Mouse (Mus musculus) forebrain, embryonic 11.5 days (tissue): ENCODE measurements around the gene Sugp1. TPM values are rescaled to one million over a fixed set of nuclear protein-coding genes. Genes with fewer than 3 reads are reported as not detected.

Experiments
- ATAC-seq: fragments of 200-750 bp; cut with Nextera tagmentation; replicated peaks from 2 replicates; pipeline ENCODE4 v1.8.0; 2017; ENCODE audit warnings: moderate TSS enrichment; ENCODE audit not compliant: low FRiP score
- DNase-seq: peaks from one replicate; pipeline ENCODE4 v3.0.0-alpha.2; 2017; ENCODE audit warnings: low spot score
- H3K27ac ChIP-seq: fragments of 300-500 bp; sonication (generic); 2 replicates; pipeline ENCODE4 v1.5.1; 2014; ENCODE audit warnings: low read depth, low read length
- H3K27me3 ChIP-seq: fragments of 300-500 bp; sonication (generic); 2 replicates; pipeline ENCODE4 v1.6.1; 2014; ENCODE audit warnings: mild to moderate bottlenecking, low read length, mixed read lengths; ENCODE audit not compliant: control insufficient read depth, insufficient read depth
- H3K36me3 ChIP-seq: fragments of 300-500 bp; sonication (generic); 2 replicates; pipeline ENCODE4 v1.6.1; 2014; ENCODE audit warnings: mild to moderate bottlenecking, low read length, moderate library complexity, mixed read lengths; ENCODE audit not compliant: control insufficient read depth, insufficient read depth
- H3K4me1 ChIP-seq: fragments of 300-500 bp; sonication (generic); replicated peaks from 2 replicates; pipeline ENCODE4 v1.6.1; 2014; ENCODE audit warnings: low read length, mixed read lengths; ENCODE audit not compliant: control insufficient read depth, insufficient read depth
- H3K4me2 ChIP-seq: fragments of 300-500 bp; sonication (generic); 2 replicates; pipeline ENCODE4 v1.6.1; 2014; ENCODE audit warnings: low read depth, mild to moderate bottlenecking, low read length, moderate library complexity, mixed read lengths; ENCODE audit not compliant: severe bottlenecking
- H3K4me3 ChIP-seq: fragments of 300-500 bp; sonication (generic); 2 replicates; pipeline ENCODE4 v1.5.1; 2014; ENCODE audit warnings: low read depth, low read length
- H3K9ac ChIP-seq: fragments of 300-500 bp; sonication (generic); 2 replicates; pipeline ENCODE4 v1.6.1; 2014; ENCODE audit warnings: low read length
- H3K9me3 ChIP-seq: fragments of 300-500 bp; sonication (generic); 2 replicates; pipeline ENCODE4 v1.6.1; 2016; ENCODE audit warnings: low read length, mixed read lengths; ENCODE audit not compliant: control insufficient read depth
- WGBS: fragments of 180-500 bp; shearing (Covaris S2); extraction: QIAGEN DNeasy Blood & Tissue Kit; methylation state at CpG from one replicate; pipeline ENCODE4 v1.1.7; 2014; 5-methylcytosine and 5-hydroxymethylcytosine counted together
- polyA plus RNA-seq: library from polyadenylated mRNA; unstranded; fragments of >200 nt; fragmentation: Nextera tagmentation; extraction: Ambion mirVana; gene quantifications from 2 replicates; pipeline ENCODE4 v1.2.1, GENCODE M21; 2014

The Sugp1 gene
- polyA plus RNA-seq, 1 experiment from 2014 or later = 44.6 TPM

GRCm38 (mm10) chr8:70110451-70110850, 67.8 kb downstream of the Sugp1 start:
- Histone ChIP-seq H3K4me1 (peaks cover 6% of the 10 kb centered on the region), H3K27ac (no peak overlapping the region), H3K9me3 (no peaks in the 10 kb centered on the region), H3K36me3 (no peaks in the 10 kb centered on the region; the same call in 1 of the 2 replicates), H3K9ac (no peak overlapping the region), H3K4me3 (no peak overlapping the region), H3K27me3 (peaks cover 38% of the 10 kb centered on the region), H3K4me2 (no peak overlapping the region)
- DNase-seq (no peak), ATAC-seq (no peak)
- WGBS = 90% methylated on average over 2 of the region's 2 CpGs

GRCm38 (mm10) chr8:70111192-70111795, 68.7 kb downstream of the Sugp1 start:
- H3K4me3 ChIP-seq = no peak overlapping the region
- peaks cover 6% of the 10 kb centered on the region for H3K4me1 ChIP-seq
- H3K27me3 ChIP-seq = peaks cover 38% of the 10 kb centered on the region
- ATAC-seq (0 out of 2 replicates have a peak, but pooled peaks have one; percentile 8), DNase-seq (no peak)
- no peak overlapping the region for H3K4me2 ChIP-seq
- H3K9me3 ChIP-seq = no peaks in the 10 kb centered on the region
- 51% methylated on average over 23 of the region's 23 CpGs for WGBS
- H3K27ac ChIP-seq = no peak overlapping the region
- no peaks in the 10 kb centered on the region; the same call in 1 of the 2 replicates for H3K36me3 ChIP-seq
- H3K9ac ChIP-seq = no peak overlapping the region

DNA sequence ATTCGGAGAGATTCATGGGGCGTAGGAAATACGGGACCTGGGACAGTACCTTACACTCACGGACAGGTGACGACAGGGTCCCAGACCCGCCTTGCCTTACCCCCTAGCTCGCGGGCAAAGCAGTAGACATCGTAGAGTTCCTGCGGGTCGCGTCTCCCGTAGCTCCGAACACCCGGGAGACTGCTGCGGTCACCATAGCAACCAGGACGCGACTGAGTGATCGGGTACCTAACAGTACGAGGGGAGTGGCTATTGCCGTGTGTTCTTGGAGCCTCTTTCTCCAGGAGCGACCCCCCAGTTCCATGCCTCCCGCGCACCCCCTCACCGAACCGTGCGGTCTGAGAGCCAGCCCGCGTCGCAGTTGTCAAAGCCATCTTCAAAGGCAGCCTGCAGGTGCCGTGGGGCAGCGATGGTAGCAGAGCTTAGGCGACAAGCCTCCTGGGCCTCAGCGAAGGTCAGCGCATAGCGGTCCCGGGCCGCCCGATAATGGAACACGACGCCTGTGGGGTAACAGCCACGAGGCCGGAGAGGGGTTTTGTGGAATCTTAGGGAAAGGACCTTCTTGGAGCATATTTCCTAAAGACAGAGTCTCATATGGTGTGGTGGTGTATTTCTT, 69.9 kb downstream of the Sugp1 start:
- peaks cover 38% of the 10 kb centered on the region for H3K27me3 ChIP-seq
- H3K9me3 ChIP-seq = no peaks in the 10 kb centered on the region
- H3K4me3 ChIP-seq = peak overlapping the region; percentile 5; the same call in 1 of the 2 replicates
- H3K36me3 ChIP-seq = no peaks in the 10 kb centered on the region; the same call in 1 of the 2 replicates
- H3K4me1 ChIP-seq = peaks cover 6% of the 10 kb centered on the region
- DNase-seq = no peak
- no peak for ATAC-seq
- WGBS = 7% methylated on average over 43 of the region's 43 CpGs
- H3K27ac ChIP-seq = no peak overlapping the region
- 0 out of 2 replicates have a peak overlapping the region, but pooled peaks have one; percentile 8 for H3K4me2 ChIP-seq
- no peak overlapping the region for H3K9ac ChIP-seq

DNA sequence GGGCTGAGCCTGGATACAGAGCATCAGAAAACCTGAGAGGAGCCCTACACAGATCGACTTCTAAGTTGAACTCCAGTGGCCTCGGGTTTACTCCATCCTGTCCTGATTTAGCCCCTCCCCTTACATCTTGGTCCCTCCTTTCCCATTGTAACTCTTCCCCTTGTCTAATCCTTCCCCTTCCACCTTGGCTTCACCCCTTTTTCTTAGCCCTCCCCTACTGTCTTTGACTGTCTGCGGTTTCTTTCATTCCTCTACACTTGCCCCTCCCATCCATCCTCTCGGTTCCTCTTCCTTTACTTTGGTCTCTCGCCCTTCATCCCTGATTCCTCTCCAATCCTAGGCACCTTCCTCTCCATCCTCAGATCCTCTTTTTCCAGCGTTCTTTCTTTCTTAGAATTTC, 71.9 kb downstream of the Sugp1 start:
- no peak overlapping the region for H3K4me2 ChIP-seq
- peaks cover 7% of the 10 kb centered on the region for H3K4me1 ChIP-seq
- DNase-seq = no peak
- no peak overlapping the region for H3K4me3 ChIP-seq
- ATAC-seq = no peak
- 22% methylated on average over 6 of the region's 6 CpGs for WGBS
- H3K27me3 ChIP-seq = peaks cover 41% of the 10 kb centered on the region
- no peaks in the 10 kb centered on the region; the same call in 1 of the 2 replicates for H3K36me3 ChIP-seq
- H3K9ac ChIP-seq = no peak overlapping the region
- no peak overlapping the region for H3K27ac ChIP-seq
- H3K9me3 ChIP-seq = no peaks in the 10 kb centered on the region

- Histone ChIP-seq H3K36me3 (no peaks in the 10 kb centered on the region; the same call in 1 of the 2 replicates), H3K4me2 (no peak overlapping the region), H3K4me3 (no peak overlapping the region), H3K27me3 (peaks cover 41% of the 10 kb centered on the region), H3K9me3 (no peaks in the 10 kb centered on the region), H3K27ac (no peak overlapping the region), H3K9ac (no peak overlapping the region), H3K4me1 (peaks cover 7% of the 10 kb centered on the region)
- DNase-seq (no peak), ATAC-seq (no peak)
- WGBS = 67% methylated on average over 13 of the region's 13 CpGs
These were observed 72.3 kb downstream of the Sugp1 start for GRCm38 (mm10) chr8:70114892-70115291.

DNA sequence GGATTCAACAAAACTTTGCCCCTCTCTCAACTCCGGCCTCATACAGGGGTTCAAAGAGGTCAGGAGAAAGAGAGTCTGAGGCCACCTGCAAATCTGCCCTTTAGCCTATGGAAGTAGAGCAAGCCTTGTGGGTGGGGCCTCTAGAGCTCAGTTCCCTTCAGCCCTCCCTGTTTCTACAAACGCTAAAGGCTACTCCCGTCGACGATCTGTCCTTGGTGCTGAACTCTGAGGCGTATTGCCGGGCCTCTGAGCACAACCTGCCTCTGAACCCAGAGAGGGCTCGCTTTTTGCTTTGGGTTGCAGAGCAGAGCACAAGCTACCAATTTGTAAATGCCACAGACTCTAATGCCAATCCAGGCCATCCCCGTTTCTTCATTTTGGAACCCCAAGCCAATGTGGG, 75.0 kb downstream of the Sugp1 start:
- no peaks in the 10 kb centered on the region for H3K36me3 ChIP-seq
- no peak overlapping the region for H3K4me3 ChIP-seq
- peaks cover 4% of the 10 kb centered on the region; the same call in 1 of the 2 replicates for H3K4me1 ChIP-seq
- H3K27me3 ChIP-seq = peaks cover 23% of the 10 kb centered on the region
- no peaks in the 10 kb centered on the region for H3K9me3 ChIP-seq
- H3K27ac ChIP-seq = no peak overlapping the region
- DNase-seq = no peak
- WGBS = 5% methylated on average over 9 of the region's 9 CpGs
- H3K9ac ChIP-seq = no peak overlapping the region
- no peak overlapping the region for H3K4me2 ChIP-seq
- no peak for ATAC-seq

- Histone ChIP-seq H3K9ac (peak overlapping the region; percentile 73), H3K4me2 (peak overlapping the region; percentile 78), H3K27me3 (peaks cover 9% of the 10 kb centered on the region), H3K36me3 (no peaks in the 10 kb centered on the region), H3K9me3 (no peaks in the 10 kb centered on the region), H3K4me1 (peaks cover 2% of the 10 kb centered on the region; the same call in 1 of the 2 replicates), H3K4me3 (peak overlapping the region; percentile 53), H3K27ac (peak overlapping the region; percentile 91)
- DNase-seq (peak; percentile 78), ATAC-seq (peak; percentile 87)
- WGBS = 5% methylated on average over 17 of the region's 17 CpGs
These were observed 76.4 kb downstream of the Sugp1 start for GRCm38 (mm10) chr8:70118726-70119700.

GRCm38 (mm10) chr8:70120667-70121066, 78.1 kb downstream of the Sugp1 start, which contains the start of gene Ncan:
Gene Ncan (minus strand): TSS chr8:70120873.
- peak; percentile 76 for ATAC-seq
- H3K4me1 ChIP-seq = peaks cover 2% of the 10 kb centered on the region; the same call in 1 of the 2 replicates
- no peaks in the 10 kb centered on the region for H3K36me3 ChIP-seq
- H3K27me3 ChIP-seq = peaks cover 3% of the 10 kb centered on the region; the same call in 1 of the 2 replicates
- WGBS = 3% methylated on average over 19 of the region's 19 CpGs
- H3K27ac ChIP-seq = peak within 1 kb of the TSS; percentile 91
- peak within 1 kb of the TSS; percentile 78 for H3K4me2 ChIP-seq
- no peaks in the 10 kb centered on the region for H3K9me3 ChIP-seq
- peak; percentile 93 for DNase-seq
- H3K4me3 ChIP-seq = peak within 1 kb of the TSS; percentile 53
- peak within 1 kb of the TSS; percentile 73 for H3K9ac ChIP-seq
